Mouse (Mus musculus): ENCODE results near the gene Cpsf3. TPM values are rescaled to one million over a fixed set of nuclear protein-coding genes. Genes with fewer than 3 reads are reported as not detected.
A peak's percentile ranks its signal among the peaks of the same experiment; 100 is the strongest.

The Cpsf3 gene
- total RNA-seq (2021) = 10 to 100 TPM; 42.2 to 47.1 TPM

DNA sequence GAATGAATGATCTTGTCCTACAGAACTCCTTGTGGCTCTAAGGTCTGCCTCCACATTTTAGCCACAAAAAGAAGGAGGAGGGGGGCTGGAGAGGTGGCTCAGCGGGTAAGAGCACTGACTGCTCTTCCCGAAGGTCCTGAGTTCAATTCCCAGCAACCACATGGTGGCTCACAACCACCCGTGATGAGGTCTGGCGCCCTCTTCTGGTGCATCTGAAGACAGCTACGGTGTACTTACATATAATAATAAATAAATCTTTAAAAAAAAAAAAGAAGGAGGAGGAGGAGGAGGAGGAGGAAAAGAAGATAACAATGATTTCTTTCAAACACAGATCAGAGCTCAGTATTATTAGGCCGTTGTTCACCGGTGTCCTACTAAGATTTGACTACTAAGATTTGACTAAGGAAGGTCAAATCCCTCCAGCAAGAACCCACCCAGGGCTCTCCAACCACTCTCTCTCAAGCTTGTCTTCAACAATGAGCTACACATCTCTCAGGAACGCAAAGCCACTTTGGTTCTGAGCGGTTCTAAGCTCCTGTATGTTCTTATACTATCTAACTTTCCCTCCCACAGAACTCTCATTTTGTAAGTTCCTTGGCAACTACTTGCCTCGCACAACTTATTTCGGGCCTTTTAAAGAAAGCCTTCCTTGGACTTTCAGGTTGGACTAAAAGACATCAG, at the start of gene Cpsf3:
Gene Cpsf3, plus strand, starts transcription at position 631 of the 681 bp plus-strand sequence.
- DNase-seq (ENCODE audit: low spot score in 2 of 2) = no peak
- intact Hi-C loops (cut with DNase I) = loop anchor here (5.0 kb wide), 1 partner anchor 173 kb away; no protein-coding TSS in a partner anchor

DNA sequence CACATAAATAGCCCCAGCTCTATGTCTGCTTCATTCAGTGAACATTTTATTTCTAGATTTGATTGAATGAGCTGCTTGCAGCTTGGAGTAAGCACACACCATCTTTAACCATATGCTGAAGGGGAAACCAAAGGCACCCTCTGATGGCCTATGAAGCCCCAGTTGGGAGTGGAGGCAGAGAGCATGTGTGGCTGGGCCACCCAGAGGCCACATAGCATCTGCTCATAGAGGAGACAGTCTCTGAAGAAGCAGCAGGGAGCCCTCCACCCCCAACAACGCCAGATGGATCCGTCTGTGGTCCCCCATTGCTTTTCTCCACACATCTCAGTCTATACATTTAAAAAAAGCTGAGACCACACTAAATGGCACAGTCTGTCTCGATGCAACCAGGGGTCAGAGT, 43.2 kb upstream of the Cpsf3 start:
- no peak for DNase-seq (ENCODE audit: low spot score in 2 of 2)
- intact Hi-C loops (cut with DNase I) = no loop called here

DNA sequence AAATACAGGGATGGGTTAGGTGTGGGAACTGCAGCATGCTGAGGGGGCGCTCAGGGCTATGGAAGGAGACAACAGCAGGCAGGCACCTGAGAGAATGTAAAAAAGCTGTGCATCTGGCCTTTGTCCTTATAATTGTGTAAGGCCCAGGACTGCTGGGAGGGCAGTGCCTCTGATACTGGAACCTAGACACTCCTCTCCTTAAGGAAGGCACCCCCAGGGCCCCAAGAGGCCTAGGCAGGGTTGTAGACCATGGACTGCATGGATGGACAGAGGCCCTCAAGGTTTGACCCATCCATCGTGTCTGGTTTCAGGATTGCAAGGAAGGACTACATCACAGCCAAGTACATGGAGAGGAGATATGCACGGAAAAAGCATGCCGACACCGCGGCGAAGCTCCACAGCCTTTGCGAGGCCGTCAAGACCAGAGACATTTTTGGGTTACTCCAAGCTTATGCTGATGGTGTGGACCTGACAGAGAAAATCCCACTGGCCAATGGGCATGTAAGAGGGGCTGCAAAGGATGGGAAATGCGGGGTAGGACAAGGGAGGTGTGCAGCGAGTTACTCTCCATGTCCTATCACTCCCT, 40.7 kb upstream of the Cpsf3 start:
- intact Hi-C loops (cut with DNase I) = no loop called here
- DNase-seq (ENCODE audit: low spot score in 2 of 2) = no peak

DNA sequence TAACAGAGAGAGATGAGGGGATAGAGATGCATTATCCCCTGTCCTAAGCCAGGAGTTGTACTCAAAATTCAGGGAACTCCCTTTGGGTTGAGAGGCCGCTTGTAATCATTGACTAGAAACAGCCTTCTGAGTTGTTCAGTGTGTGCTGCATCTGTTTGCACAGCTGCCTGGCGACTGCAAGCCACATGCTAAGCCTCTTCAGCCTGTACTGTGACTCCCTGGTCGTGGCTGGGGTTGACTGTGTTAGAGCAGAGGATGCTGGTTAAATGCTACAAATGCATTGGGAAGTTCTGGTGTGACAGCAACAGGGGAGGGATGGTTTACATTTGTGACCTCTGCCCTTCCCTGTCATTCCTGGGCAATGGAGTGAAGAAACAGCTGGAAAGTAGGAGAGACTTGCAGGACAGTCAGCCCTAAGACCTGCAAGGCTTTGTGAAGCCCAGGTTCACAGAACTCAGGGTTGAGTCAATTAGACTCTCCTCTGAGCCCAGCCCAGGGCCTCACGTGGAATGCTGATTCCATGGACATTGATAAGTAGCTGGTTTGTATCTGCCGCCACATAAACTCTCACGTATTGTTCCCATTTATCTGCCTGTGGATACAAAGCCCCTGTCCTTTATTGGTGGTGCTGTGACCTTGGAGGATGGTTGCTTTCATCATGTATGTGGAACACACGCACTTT, 37.3 kb upstream of the Cpsf3 start:
- DNase-seq (ENCODE audit: low spot score in 2 of 2) = no peak
- intact Hi-C loops (cut with DNase I) = no loop called here

DNA sequence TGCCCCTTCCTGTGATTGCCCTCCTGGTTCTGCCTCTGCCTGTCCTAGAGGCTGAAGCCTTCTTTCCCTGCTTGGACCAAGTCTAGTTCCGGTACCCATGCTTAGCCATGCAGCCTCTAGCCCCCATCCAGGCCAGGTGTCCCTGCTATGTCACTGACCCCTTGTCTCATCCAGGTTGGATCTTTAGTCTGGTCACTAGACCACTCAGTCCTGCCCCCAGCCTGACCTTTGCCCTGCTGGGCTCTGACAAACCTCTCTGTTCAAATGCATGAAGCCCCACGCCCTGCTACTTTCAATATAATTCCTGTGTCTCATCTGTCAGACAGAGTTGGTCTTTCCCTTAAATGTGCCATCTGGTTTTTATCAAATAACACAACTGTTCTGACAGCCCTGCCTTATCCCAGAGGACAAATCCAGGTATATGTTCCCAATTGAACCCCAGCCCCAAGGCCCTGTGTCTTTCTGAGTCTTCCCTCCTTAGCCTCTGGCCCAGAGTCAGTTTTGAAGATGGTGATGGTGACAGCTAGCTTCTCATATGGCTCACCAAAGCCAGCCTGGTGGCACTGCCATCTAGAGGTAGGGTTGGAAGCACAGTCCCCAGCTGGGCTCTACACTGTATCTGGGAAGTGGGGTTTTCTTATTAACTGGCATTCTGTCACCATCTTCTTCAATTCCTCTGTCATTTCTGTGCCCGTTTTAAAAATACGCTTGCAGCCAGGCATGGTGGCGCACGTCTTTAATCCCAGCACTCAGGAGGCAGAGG, 24.5 kb upstream of the Cpsf3 start:
- peak; percentile 26 to 33 for DNase-seq (ENCODE audit: low spot score in 2 of 2)
- intact Hi-C loops (cut with DNase I) = loop anchor here (5.0 kb wide), 1 partner anchor 333 kb away; no protein-coding TSS in a partner anchor

DNA sequence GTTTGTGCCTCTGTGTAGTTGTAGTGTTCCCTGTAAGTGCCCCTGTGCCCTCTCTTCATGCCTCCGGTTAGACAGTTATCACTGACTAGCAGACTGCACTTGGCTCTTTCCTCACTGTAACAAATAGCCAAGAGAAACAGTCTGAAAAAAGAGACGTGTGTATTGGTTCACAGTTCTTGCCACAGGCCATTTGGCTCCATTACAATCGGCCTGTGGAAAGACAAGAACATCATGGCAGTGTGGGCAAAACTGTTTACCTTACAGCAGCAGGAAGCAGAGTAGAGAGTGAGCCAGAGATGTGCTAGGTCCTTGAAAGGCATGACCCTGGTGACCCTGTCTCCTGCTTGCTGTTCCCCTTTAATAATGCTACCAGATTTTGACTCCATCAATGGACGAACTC, 23.7 kb upstream of the Cpsf3 start:
- no peak for DNase-seq (ENCODE audit: low spot score in 2 of 2)
- intact Hi-C loops (cut with DNase I) = loop anchor here (5.0 kb wide), 1 partner anchor 334 kb away; no protein-coding TSS in a partner anchor

DNA sequence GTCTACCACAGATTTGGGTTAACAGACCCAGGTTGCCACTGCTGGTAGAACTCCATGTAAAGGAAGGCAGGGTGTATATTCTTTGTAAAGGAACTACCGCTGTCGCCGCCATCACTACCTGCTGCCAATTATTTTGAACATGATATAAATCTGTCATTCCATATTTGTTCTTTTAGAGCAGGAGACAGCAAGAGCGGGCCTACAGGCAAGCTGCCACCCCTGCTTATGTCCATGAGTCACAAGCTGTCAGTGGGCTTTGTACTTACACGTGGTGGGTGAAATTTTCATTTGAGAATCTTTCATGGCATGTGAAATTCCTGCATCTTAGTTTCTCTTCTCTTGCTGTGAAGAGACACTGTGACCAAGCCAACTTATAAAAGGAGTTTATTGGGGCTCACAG, 21.9 kb upstream of the Cpsf3 start:
- peak in 1 of 2 experiments; percentile 75 for DNase-seq (ENCODE audit: low spot score in 2 of 2)

DNA sequence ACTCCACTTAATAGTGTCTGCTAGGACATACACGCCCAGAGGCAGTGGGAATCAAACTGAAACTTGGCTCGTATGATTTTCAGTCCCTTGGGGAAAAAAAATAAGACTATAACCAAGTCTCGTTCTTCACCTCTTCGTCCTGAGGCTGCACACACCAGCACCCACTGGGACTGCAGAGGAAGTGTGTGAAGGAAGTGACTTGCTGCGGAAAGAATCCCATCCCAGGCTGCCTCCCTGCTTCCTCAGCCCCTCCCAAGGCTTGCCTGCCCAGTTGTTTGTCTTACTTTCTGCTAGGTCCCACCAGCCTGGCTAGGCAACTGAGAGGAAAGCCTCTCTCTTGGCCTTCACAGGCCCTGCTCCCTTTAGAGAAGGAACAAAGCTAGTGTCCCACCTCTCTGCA, 20.9 kb upstream of the Cpsf3 start:
- intact Hi-C loops (cut with DNase I) = loop anchor here (5.0 kb wide), 1 partner anchor 337 kb away; no protein-coding TSS in a partner anchor
- no peak for DNase-seq (ENCODE audit: low spot score in 2 of 2)

More for the DNA sequence above, 21.9 kb upstream of the Cpsf3 start:
- intact Hi-C loops (cut with DNase I) = loop anchor here (5.0 kb wide), 1 partner anchor 336 kb away; no protein-coding TSS in a partner anchor

DNA sequence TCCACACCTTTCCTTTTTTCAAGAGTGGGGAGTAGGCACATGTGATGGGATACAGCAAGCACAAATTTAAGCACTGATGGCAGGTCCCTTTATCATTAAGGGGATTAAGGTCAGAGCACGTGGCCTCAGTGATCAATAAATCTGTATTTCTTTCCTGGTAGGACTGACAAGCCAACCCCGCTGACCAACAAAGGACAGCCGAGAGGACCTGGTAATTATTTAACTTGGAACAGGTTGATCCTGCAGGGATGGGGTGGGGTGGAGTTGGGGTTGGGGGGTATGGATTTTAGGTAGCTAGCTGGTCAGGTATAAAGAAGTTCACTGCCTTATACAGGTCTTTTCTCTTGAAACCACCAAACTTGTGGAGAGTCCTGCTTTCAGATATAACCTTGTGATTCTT, 20.2 kb upstream of the Cpsf3 start:
- DNase-seq (ENCODE audit: low spot score in 2 of 2) = no peak
- intact Hi-C loops (cut with DNase I) = loop anchor here (5.0 kb wide), 2 partner anchors 188 to 338 kb away; no protein-coding TSS in a partner anchor

DNA sequence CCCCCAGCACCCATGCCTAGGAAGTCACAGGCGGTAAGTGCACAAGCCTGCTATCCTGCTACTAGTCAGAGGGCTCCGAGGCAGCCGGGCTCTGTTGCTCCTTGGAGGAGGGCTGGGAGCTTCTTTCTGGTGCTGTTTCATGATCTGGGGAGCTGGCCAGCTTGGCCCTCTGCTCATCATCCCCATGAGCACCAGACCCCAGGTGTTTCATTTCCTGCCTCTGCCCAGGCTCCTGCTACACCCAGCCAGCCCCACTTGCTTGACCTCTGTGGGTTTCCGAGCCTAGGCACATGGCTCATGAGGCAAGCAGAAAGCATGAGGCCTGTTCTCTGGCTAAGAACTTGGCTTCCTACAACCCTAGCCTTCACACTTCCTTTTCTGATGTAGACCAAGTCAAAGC, 19.7 kb upstream of the Cpsf3 start:
- intact Hi-C loops (cut with DNase I) = loop anchor here (5.0 kb wide), 1 partner anchor 188 kb away; no protein-coding TSS in a partner anchor
- DNase-seq (ENCODE audit: low spot score in 2 of 2) = no peak

DNA sequence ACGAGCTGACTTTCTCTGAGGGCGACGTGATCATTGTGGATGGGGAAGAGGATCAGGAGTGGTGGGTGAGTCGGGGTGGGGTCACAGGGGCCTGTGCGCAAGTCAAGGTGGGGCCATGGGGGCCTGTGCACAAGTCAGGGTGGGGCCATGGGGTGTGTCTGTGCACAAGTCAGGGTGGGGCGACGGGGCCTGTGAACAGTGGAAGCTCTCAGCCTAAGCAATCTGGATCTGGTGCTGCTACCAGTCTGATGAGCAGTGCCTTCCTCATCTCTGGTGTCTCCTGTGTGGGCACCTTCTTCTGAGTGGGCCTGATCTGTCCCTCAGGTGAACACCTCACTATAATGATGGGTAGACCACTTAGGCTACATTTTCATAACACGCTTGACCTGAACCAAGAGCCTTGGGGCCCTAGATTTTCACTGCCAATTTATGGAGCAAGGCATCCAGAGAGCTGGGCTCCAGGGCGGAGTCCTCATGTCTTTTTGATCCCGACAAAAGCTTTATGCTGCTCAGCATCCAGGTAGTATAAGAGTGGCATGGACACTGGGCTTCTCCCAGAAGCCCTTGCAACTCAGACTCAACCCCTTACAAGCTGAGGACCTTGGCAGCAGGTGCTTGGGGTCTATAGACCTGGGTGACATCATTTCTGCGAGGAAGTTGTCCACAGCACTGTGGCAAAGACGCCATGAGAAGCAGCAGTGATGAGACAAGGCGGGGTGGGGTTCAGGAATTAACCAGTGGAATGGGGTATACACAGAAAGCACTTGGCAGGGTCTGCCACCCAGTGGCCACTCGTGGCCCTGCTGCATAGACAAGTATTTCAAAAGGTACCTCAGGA, 19.0 kb upstream of the Cpsf3 start:
- intact Hi-C loops (cut with DNase I) = loop anchor here (1.0 to 5.0 kb wide), 2 partner anchors 155 to 189 kb away; no protein-coding TSS in a partner anchor
- peak; percentile 73 to 77 for DNase-seq (ENCODE audit: low spot score in 2 of 2)

DNA sequence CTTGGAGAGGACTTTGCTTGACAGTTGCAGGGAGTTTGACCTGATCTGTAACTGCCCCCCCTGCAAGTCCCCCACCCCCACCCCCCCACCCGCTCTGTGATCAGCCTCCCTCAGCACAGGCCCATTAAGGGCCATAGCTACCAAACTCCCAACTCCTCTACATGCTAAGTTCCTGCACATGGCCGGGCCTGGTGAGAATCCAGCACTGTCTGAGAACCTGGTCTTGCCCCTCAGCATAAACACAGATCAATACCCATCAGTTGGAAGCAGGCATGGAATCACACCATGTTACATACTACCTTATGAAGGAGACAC, 18.4 kb upstream of the Cpsf3 start:
- intact Hi-C loops (cut with DNase I) = loop anchor here (1.0 to 5.0 kb wide), 2 partner anchors 155 to 189 kb away; no protein-coding TSS in a partner anchor
- DNase-seq (ENCODE audit: low spot score in 2 of 2) = no peak

DNA sequence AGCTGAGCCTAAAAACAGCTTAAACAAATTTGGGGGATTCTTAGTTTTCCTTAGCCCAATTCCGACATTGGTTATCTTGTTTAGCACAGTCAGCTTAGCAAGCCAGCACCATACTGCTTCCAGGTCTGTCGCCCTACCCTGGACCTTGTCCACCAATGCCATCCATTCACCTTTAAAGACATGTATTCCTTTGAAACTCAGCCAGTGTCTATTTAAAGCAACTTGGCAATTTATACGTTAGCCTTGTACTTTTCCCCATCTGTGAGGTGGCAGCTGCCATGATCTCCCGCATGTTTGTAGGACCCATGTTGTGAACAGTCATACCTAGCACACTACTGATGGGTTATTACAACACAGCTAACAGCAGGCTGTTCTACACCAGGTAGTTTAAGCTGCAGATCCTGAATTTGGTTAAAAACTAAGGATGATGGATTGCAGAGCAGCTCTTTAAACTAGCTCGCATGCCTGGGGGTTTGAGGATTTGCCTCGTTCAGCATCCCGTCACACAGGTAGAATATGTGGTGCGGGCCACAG, 17.0 kb upstream of the Cpsf3 start:
- intact Hi-C loops (cut with DNase I) = loop anchor here (5.0 kb wide), 1 partner anchor 191 kb away; no protein-coding TSS in a partner anchor
- DNase-seq (ENCODE audit: low spot score in 2 of 2) = no peak

DNA sequence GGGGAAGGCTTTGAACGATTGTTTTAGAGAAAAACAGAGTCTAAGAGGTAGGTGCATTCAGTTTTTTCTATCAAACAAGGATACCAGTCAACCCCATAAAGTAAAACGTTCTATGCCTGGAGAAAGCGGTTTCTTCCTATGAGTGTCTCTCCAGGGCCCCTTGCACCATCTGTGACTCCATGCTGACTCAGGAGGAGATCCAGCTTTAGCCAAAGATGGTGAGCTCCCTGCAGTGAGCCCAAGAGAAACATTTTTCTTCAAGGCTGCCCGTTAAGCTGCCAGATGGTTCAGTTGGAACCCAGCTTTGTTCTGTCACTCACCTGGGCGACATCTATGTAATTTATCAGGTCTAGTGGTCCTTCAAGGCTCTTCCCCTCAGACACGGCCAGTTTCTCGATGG, 10.7 kb upstream of the Cpsf3 start:
- DNase-seq (ENCODE audit: low spot score in 2 of 2) = no peak
- intact Hi-C loops (cut with DNase I) = no loop called here

DNA sequence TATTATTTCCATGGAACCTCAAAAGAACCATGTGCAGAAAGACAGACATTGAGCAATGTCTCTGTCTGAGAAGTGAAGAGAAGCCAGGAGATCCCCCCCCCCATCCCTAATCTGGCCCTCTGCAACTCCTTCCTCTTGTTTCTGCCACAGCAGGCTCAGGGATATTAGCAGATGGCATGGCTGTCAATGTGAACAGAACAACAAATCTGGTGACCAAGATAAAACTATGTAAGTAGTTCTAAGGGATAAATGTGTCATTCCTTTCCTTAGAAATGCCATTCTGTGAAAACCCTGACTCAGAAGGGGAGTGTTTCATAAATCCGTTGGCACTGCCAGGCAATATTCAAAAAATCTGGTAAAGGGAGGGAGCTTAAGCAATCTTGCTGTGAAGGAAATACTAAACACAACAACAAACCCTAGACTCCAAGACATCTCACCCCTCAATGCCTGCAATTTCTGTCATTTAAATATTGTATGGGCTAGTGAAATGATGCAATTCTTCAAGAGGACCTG, 7.8 kb upstream of the Cpsf3 start:
- intact Hi-C loops (cut with DNase I) = no loop called here
- DNase-seq (ENCODE audit: low spot score in 2 of 2) = no peak

DNA sequence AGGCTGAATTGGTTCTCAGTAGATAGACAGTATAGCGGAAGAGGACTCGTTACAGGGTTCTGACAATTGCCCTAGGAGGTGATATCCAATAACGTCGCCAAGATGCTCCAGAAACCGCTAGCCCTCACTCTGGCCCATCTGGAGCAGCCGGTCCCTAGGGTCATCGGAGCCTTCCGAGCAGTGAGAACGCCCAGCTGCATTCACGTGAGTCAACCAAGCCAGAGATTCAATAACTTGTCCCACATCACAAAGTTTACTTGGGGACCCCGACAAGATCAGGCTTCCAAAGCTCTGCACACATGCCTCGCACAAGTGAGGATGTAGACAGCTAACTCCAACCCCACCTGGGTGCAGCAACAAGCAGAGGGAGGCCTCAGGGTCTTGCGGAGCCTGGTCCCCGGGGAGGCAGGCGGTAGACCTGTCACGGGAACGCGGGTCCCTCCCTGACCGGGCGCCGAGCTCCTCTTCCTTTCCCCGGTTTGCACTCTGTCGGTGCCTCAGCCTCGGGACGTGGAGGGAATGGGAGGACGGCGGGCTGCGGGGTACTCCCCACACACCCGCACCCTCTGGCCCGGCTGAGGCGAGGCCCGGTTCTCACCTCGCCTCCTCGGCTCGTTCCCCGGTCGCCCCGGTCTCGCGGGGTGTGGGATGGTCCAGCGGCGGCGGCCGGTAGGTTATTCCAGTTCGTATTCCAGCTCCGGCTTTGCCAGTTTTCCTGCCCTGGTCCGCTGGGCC, 484 bp downstream of the Cpsf3 start:
- no peak for DNase-seq (ENCODE audit: low spot score in 2 of 2)
- intact Hi-C loops (cut with DNase I) = loop anchor here (1.0 to 5.0 kb wide), 2 partner anchors 88 to 173 kb away; partner anchors contain the start of gene Adam17

DNA sequence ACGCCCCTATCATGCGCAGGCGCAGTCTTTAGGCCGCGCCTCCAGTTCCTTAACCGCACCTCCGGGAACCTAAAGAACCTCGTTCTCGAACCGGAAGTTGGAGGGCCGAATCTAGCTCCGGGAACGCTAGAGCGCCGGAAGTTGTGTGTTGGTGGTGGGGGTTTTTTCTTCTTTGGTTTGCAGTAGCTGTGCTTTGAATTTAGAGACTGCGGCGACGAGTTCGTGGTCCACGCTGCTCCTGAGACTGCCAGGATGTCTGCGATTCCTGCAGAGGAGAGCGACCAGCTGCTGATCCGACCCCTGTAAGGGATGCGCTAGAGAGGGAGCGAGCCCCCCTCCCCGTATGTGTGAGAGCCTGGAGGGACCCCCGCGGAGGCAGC, 1.0 kb downstream of the Cpsf3 start, which contains the start of gene Itgb1bp1:
Gene Itgb1bp1, minus strand, starts transcription at position 42 of the 380 bp plus-strand sequence.
- peak; percentile 99 for DNase-seq (ENCODE audit: low spot score in 2 of 2)
- intact Hi-C loops (cut with DNase I) = loop anchor here (1.0 to 5.0 kb wide), 2 partner anchors 87 to 174 kb away; partner anchors contain the start of gene Adam17

All from left cerebral cortex, postnatal 25 days (tissue).